ENCODE assay signal across 26 mouse cellular contexts in genomic region chr10:107719806-107720205, GRCm38 (mm10). TPM values are rescaled to one million over a fixed set of nuclear protein-coding genes. Genes with fewer than 3 reads are reported as not detected.
A peak's percentile ranks its signal among the peaks of the same experiment; 100 is the strongest.
DNase-seq lines count a peak whose midpoint lies in the region; ATAC-seq and TF ChIP-seq lines count a peak whose summit lies in the region.
"Had no signal": no experiment of that assay in that cellular context is flagged by ENCODE, and none has a peak within 500 bp of the region (broad histone marks: within the 10 kb centered on the region; RNA-seq: fewer than 3 reads in every experiment).

Gene Ptprq (minus strand): TSS chr10:107720051.

- no peaks in the 10 kb centered on the region for H3K36me3 ChIP-seq in forebrain, embryonic 11.5 days (ENCODE audit: control insufficient read depth, insufficient read depth, low read length)
- no peaks in the 10 kb centered on the region for H3K36me3 ChIP-seq in forebrain, embryonic 13.5 days (ENCODE audit: poor library complexity, severe bottlenecking)
- no peaks in the 10 kb centered on the region for H3K36me3 ChIP-seq in liver, adult 2 months (ENCODE audit: control insufficient read depth, insufficient read depth, low read length)
- no peaks in the 10 kb centered on the region for H3K36me3 ChIP-seq in liver, embryonic 11.5 days (ENCODE audit: control insufficient read depth, insufficient read depth, low read length)
- H3K36me3 ChIP-seq: embryonic facial prominence, embryonic 13.5 days; embryonic facial prominence, embryonic 15.5 days; forebrain, embryonic 10.5 days; G1E had no signal

- no peak within 1 kb of the TSS for H3K4me3 ChIP-seq in forebrain, embryonic 11.5 days (ENCODE audit: low read depth, low read length)
- H3K4me3 ChIP-seq in forebrain, embryonic 13.5 days: no peak within 1 kb of the TSS
- H3K4me3 ChIP-seq in liver, adult 2 months (ENCODE audit: insufficient read depth, low read depth, low read length): no peak within 1 kb of the TSS
- no peak within 1 kb of the TSS for H3K4me3 ChIP-seq in liver, embryonic 11.5 days (ENCODE audit: low read depth, low read length)
- H3K4me3 ChIP-seq: embryonic facial prominence, embryonic 13.5 days; embryonic facial prominence, embryonic 15.5 days; erythroblast, embryonic 14.5 days; forebrain, embryonic 10.5 days had no signal

- no peaks in the 10 kb centered on the region for H3K79me2 ChIP-seq in liver, adult 2 months (ENCODE audit: control insufficient read depth, insufficient read depth, low read length)

- POLR2A ChIA-PET in Patski (lab: Charles Lee): no interaction called here

- DNase-seq in forebrain, embryonic 11.5 days (ENCODE audit: low spot score): no peak
- peak; percentile 61 for DNase-seq in kidney, adult 9 months
- DNase-seq in kidney, adult 8-10 months: no peak
- peak; percentile 24 for DNase-seq in liver, adult 2 months (ENCODE audit: extremely low read depth, low read depth, low spot score)
- DNase-seq in liver, embryonic 11.5 days (ENCODE audit: low spot score): no peak
- no peak for DNase-seq in Patski (ENCODE audit: low read depth, low spot score)
- DNase-seq in spleen, adult 18-20 months: no peak
- DNase-seq: adrenal gland, adult 2 months; adrenal gland, postnatal 10 days; adrenal gland, postnatal 25 days; B cell, adult 2 months; cerebellum, adult 11-12 months; cerebellum, adult 2 months; cerebellum, adult 9-10 months; cerebellum, postnatal 10 days; cerebellum, postnatal 25 days had no signal

- TF ChIP-seq POLR2A in liver, adult 2 months (IDR thresholded peaks at IDR 0.05; ENCODE audit: extremely low read depth, insufficient read depth, low read length): no peak

- no peak within 1 kb of the TSS for H3K4me2 ChIP-seq in forebrain, embryonic 11.5 days (ENCODE audit: low read depth, low read length, severe bottlenecking)
- H3K4me2 ChIP-seq in forebrain, embryonic 13.5 days: no peak within 1 kb of the TSS
- H3K4me2 ChIP-seq in liver, embryonic 11.5 days: no peak within 1 kb of the TSS
- H3K4me2 ChIP-seq: embryonic facial prominence, embryonic 13.5 days; embryonic facial prominence, embryonic 15.5 days had no signal

- no peak within 1 kb of the TSS for H3K27ac ChIP-seq in forebrain, embryonic 11.5 days (ENCODE audit: low read depth, low read length)
- H3K27ac ChIP-seq in forebrain, embryonic 13.5 days: no peak within 1 kb of the TSS
- H3K27ac ChIP-seq in liver, adult 2 months (replicated peaks; ENCODE audit: insufficient read depth, low read depth, low read length): no peak within 1 kb of the TSS
- H3K27ac ChIP-seq in liver, embryonic 11.5 days (ENCODE audit: low read depth, low read length): no peak within 1 kb of the TSS
- H3K27ac ChIP-seq: embryonic facial prominence, embryonic 13.5 days; embryonic facial prominence, embryonic 15.5 days; forebrain, embryonic 10.5 days had no signal

- ATAC-seq in forebrain, embryonic 11.5 days (replicated peaks; ENCODE audit: low FRiP score): peak; percentile 67
- no peak for ATAC-seq in forebrain, embryonic 13.5 days
- ATAC-seq in liver, embryonic 11.5 days (replicated peaks; ENCODE audit: low FRiP score): no peak
- no peak for ATAC-seq in Patski
- ATAC-seq: CD4-positive, CD25-positive, alpha-beta regulatory T cell, adult 4 months; forebrain, embryonic 14.5 days; forebrain, embryonic 16.5 days had no signal

- 51% methylated on average over 1 of the region's 1 CpGs for WGBS in forebrain, embryonic 11.5 days
- 27% methylated on average over 1 of the region's 1 CpGs for WGBS in forebrain, embryonic 13.5 days
- 70% methylated on average over 1 of the region's 1 CpGs for WGBS in liver, adult 2 months
- WGBS in liver, embryonic 11.5 days: 71% methylated on average over 1 of the region's 1 CpGs

- CTCF ChIA-PET in Patski (lab: Charles Lee): interaction anchor here (0.9 to 1.0 kb wide), 2 partner anchors 11 kb away, joined by 3 read pairs; no protein-coding TSS in a partner anchor

- H3K9ac ChIP-seq in forebrain, embryonic 11.5 days (ENCODE audit: low read length): no peak within 1 kb of the TSS
- no peak within 1 kb of the TSS for H3K9ac ChIP-seq in forebrain, embryonic 13.5 days
- no peak within 1 kb of the TSS for H3K9ac ChIP-seq in liver, adult 2 months (ENCODE audit: low read depth, low read length)
- no peak within 1 kb of the TSS for H3K9ac ChIP-seq in liver, embryonic 11.5 days (ENCODE audit: low read depth, low read length)
- H3K9ac ChIP-seq: embryonic facial prominence, embryonic 13.5 days; embryonic facial prominence, embryonic 15.5 days had no signal

- no peaks in the 10 kb centered on the region for H3K27me3 ChIP-seq in forebrain, embryonic 11.5 days (ENCODE audit: control insufficient read depth, insufficient read depth, low read length)
- H3K27me3 ChIP-seq in forebrain, embryonic 13.5 days: no peaks in the 10 kb centered on the region
- no peaks in the 10 kb centered on the region for H3K27me3 ChIP-seq in liver, adult 2 months (ENCODE audit: control insufficient read depth, insufficient read depth, low read length)
- no peaks in the 10 kb centered on the region for H3K27me3 ChIP-seq in liver, embryonic 11.5 days (replicated peaks; ENCODE audit: control insufficient read depth, insufficient read depth, low read length)
- H3K27me3 ChIP-seq in Patski: no peaks in the 10 kb centered on the region
- H3K27me3 ChIP-seq: CH12.LX; embryonic facial prominence, embryonic 13.5 days; embryonic facial prominence, embryonic 15.5 days had no signal

- H3K4me1 ChIP-seq in forebrain, embryonic 11.5 days (replicated peaks; ENCODE audit: control insufficient read depth, insufficient read depth, low read length): no peaks in the 10 kb centered on the region
- no peaks in the 10 kb centered on the region for H3K4me1 ChIP-seq in forebrain, embryonic 13.5 days
- no peaks in the 10 kb centered on the region for H3K4me1 ChIP-seq in liver, adult 2 months (ENCODE audit: control insufficient read depth, insufficient read depth, low read length)
- no peaks in the 10 kb centered on the region for H3K4me1 ChIP-seq in liver, embryonic 11.5 days (replicated peaks; ENCODE audit: control insufficient read depth, insufficient read depth, low read length)
- H3K4me1 ChIP-seq: embryonic facial prominence, embryonic 13.5 days; embryonic facial prominence, embryonic 15.5 days had no signal

- no peak for TF ChIP-seq CTCF in liver, adult 2 months (IDR thresholded peaks at IDR 0.05; ENCODE audit: low read depth, low read length)
- no peak for TF ChIP-seq CTCF in Patski (IDR thresholded peaks at IDR 0.05)

- in situ Hi-C loops in Patski (cut with MboI; ENCODE audit: low pct_unique_long_range_greater_than_20kb): no loop called here

- H3K9me3 ChIP-seq in forebrain, embryonic 11.5 days (ENCODE audit: control insufficient read depth, low read length): no peaks in the 10 kb centered on the region
- no peaks in the 10 kb centered on the region for H3K9me3 ChIP-seq in forebrain, embryonic 13.5 days (replicated peaks)
- H3K9me3 ChIP-seq in liver, embryonic 11.5 days (ENCODE audit: control insufficient read depth, low read length): no peaks in the 10 kb centered on the region
- H3K9me3 ChIP-seq: embryonic facial prominence, embryonic 13.5 days; embryonic facial prominence, embryonic 15.5 days; forebrain, embryonic 10.5 days had no signal

RNA-seq across cellular contexts. Expression of gene Ptprq, which starts in this region (rescaled TPM):
- not detected in 2 replicates for polyA plus RNA-seq in forebrain, embryonic 11.5 days (2014; fragmentation: Nextera tagmentation; extraction: Ambion mirVana)
- polyA plus RNA-seq in forebrain, embryonic 13.5 days (2015; fragmentation: Nextera tagmentation; extraction: Ambion mirVana): 0.03 TPM in 1 of 2 replicates, not detected in the other
- under 0.01 TPM in 1 of 2 replicates, not detected in the other for total RNA-seq in liver, adult 2 months (2014; rRNA removed)
- polyA plus RNA-seq in liver, adult 2 months (2012; rRNA removed): not detected in 2 replicates
- polyA plus RNA-seq in liver, embryonic 11.5 days (2014; fragmentation: Nextera tagmentation; extraction: Ambion mirVana): not detected in 2 replicates
- 12.3 TPM for polyA plus RNA-seq in Patski (2021)
- total RNA-seq: CH12.LX had no signal
- polyA plus RNA-seq: CD4-positive, CD25-positive, alpha-beta regulatory T cell, adult 4 months; erythroblast, embryonic 14.5 days; G1E had no signal

Comparison
In these comparisons a context has a peak if more than half of its experiments do, and no peak if none do; other contexts are left out.
1. RNA of gene Ptprq (polyA plus RNA-seq): 12.3 TPM in Patski (single experiment); not detected in liver, embryonic 11.5 days, not detected in forebrain, embryonic 11.5 days, 0.03 TPM in forebrain, embryonic 13.5 days and not detected in liver, adult 2 months; every median in the first group is over 10 times any median in the second.
2. Peak in ATAC-seq in forebrain, embryonic 11.5 days; RNA of the gene not detected or under 1 TPM.
3. Peak in DNase-seq in liver, adult 2 months; RNA of the gene not detected or under 1 TPM.